Mouse (Mus musculus) urinary bladder, adult 18-20 months (tissue): Measurements from ENCODE around the gene Prickle3.
"Not testable (repeated sequence)": the region's sequence is repeated elsewhere in the genome, so short reads cannot be mapped to it uniquely, and the experiment has no call there.

Source experiments
- DNase-seq, 2 experiments: peaks; one replicate each; pipeline ENCODE4 v3.0.0; 2022; ENCODE audit warnings: low spot score in 2 of 2, mixed read lengths in 2 of 2

Prickle3 gene

DNA sequence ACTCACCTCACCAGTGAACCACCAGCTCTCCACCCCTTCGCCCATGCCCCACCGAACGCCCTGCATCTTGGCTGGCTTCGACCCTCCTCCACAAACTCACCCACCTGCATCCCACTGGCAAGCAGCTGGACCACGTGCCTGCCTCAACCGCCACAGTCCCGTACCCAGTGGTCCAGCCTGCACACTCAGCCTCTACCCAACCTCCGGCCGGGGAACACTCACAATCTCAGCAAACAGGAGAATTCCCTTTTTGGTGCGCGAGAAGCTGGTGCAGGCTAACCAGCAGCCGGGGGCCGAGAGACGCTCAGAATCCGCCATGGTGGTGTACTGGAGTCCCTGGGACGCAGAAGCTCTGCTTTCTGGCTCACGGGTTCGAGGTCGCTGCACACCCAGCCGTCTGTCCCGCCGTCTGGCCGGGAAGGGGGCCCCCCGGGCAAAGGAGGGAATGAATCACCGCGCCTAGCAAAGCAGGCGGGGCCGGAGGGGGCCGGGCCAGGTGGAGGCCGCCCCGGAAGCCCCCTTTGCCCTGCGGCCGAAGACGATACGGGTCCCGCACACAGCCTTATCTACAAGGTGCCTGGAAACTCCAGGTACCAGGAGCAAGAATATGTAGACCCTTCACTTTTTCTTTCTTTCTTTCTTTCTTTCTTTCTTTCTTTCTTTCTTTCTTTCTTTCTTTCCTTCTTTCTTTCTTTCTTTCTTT is 14.0 kb downstream of the Prickle3 start, which contains the start of gene Plp2:
TSS of gene Plp2 (minus strand) at position 470 of the 703 bp plus-strand sequence.
- peak; percentile 46 to 48 for DNase-seq

GRCm38 (mm10) chrX:7672739-7673138 is 15.7 kb downstream of the Prickle3 start:
- DNase-seq, result no peak

DNA sequence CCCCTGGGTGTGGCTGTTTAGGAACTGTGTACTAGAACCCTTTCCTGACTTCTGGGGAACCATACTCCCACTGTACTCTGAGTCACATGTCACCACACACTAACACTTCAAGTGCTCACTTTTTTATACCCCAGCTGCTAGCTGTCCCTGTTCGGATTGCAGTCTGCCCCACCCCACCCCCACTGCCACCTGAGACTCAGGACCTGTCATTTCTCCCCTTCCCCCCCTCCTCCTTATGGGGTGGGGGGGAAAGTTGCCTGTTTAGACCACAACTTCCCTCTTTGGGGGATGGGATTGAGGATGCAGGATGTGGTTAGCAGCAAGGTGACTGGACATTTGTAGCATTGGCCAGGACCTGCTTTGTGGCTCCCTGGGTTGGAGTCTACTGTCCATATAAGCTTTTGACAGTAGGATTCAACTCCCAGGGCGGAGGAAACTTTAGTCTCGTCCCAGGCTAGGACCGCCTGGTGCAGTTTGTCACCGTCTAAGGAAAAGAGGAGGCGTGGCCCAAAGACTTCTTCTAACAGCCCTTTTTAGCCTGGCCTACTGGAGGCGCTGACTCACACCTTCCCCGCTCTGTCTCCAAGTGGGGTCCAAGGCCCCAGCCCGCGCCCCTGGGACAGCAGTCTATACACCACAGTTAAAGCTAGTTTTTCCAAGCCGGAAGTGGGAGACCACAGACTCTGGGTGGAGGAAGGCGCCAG is 16.7 kb downstream of the Prickle3 start:
- DNase-seq, result no peak

DNA sequence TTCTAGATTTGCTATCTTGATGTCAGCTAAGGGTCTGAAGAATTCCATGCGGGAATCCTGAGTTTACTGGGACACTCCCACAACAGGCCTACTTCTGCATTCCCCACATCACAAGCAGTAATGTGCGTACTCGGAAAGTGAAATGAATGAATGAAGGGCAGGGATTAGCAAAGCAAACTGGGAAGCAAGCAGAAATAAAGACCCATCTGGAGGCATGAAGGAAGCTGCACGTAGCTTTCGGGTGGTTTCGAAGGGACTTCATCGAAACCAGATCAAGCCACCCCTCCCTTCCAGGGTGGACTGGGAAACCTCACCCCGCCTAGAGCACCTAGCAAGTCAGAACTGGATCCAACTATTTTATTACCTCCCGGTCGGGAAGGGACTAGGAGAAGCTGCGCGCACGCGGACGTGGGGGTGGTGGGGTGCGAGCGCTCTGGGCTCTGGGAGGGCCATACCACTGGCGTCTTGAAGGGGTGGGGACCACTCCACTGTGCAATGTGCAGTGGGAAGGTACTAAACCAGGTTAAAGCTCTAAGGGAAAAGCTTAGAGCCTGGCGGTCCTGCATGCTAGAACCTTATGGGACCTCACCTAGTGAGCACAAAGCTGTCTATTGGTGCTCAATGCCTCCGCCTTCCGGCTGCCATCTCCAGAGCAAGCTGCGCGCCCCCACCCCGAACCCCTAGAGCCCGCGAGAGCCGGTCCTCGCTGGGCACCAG is 17.4 kb downstream of the Prickle3 start:
- DNase-seq, result no peak

DNA sequence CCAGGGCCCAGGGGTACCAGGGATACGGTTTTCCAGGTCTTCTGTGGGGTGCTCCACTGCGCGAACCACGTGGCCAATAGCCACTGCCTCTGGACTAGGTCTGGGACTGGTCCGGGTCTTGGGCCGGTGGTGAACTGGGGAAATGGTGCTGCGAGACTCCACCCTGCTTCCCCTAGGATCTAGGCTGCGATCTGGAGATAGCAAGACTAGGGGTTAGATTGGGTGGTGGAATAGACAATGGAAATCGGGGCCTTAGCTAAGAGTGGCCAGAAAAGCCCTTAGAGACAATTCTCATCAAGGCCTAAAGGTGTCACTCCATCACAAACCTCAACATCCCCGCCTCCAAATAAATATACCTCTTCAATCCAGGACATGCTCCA is 17.9 kb downstream of the Prickle3 start:
- DNase-seq, result no peak

- DNase-seq, result no peak
These were observed 21.9 kb downstream of the Prickle3 start for GRCm38 (mm10) chrX:7678986-7679385.

DNA sequence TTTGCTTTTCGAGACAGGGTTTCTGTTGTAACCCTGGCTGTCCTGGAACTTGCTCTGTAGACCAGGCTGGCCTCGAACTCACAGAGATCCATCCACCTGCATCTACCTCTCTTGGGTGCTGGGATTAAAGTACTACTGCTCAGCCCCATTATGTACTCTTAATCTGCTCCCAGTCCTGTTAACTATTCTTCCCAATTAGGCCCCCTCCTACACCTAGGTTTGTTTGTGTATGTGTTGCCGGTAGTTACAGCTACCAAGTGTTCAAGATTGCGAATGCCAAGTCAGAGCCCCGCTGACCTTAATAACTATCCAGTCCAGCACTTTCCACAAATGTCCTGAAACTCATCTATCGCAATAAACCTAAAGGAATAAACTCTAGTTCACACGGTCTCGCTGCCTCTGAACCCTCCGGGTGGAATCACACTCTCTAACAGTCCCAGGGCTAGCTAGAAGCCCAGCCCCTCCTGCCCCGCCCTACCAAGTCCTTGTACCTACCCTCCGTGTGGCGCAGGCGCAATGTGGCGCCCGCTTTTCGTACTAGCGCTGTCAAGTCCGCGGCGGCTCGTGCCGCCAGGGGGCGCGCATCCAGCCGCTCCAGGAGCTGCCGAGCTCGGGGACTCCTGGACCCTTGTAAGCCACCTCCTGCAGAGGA is 22.5 kb downstream of the Prickle3 start:
- peak; percentile 58 to 73 for DNase-seq

GRCm38 (mm10) chrX:7680057-7680412 is 23.0 kb downstream of the Prickle3 start:
- no peak for DNase-seq

DNA sequence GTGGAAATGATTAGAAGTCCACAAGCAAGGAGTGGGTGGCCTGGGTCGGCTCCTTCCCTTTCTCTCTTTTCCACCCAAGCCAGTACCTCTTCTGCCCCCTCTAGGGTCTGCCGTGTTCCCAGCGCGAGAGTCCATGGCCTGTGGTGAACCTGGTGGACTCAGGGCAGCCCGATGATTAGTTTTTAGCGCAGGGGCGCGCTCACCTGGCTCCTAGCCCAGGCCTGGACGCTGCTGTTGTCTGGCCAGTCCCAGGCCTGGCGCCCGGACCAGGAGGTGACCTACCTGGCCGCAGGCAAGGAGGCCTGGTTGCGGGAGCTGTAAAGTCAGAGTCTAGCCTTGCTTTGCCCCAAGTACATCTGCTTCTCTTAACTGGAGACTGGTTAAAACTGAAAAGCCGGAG is 23.8 kb downstream of the Prickle3 start, which contains the start of gene Magix:
TSS of gene Magix (minus strand) at position 388 of the 400 bp plus-strand sequence.
- DNase-seq, result no peak

GRCm38 (mm10) chrX:7688321-7688720 is 31.3 kb downstream of the Prickle3 start:
- no peak for DNase-seq

DNA sequence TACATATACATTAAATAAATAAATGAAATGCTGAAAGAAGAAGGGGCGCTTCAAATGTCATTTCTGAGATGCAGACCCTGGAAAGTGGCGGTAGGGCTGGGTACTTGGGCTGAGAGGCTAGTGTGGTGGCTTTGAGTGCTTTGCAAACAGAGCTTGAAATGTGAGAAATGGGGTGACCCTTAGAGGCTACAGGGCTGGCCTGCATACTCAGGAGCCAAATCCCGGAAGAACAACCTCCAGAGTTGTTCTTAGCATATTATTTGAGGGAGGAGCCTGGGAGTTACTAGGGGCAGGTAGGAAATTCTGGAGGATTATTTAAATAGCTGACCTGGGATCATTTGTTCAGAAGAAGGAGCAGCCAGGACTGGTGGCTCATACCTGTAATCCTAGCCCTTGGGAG is 33.4 kb downstream of the Prickle3 start:
- DNase-seq, result no peak

- DNase-seq, result no peak
These were observed 35.8 kb downstream of the Prickle3 start for GRCm38 (mm10) chrX:7692862-7693261.

DNA sequence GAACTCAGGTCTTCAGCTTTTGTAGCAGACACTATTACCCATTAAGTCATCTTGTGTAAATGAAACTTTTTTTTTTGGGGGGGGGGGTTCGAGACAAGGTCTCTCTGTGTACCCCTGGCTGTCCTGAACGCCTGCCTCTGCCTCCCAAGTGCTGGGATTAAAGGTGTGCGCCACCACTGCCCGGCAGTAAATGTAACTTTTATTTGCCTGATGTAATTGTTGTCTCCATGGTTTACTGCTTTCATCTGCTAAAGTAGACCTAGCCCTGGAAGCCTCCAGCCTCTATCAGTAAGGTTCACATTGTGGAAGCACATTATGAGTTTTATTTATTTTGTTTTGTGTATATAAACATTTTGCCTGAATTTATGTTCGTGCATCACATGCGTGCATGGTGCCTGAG is 39.5 kb downstream of the Prickle3 start:
- DNase-seq, result no peak

GRCm38 (mm10) chrX:7696954-7697381 is 39.9 kb downstream of the Prickle3 start, which contains the start of gene Gpkow:
Gpkow (plus strand) TSS chrX:7697131.
- DNase-seq, result peak in 1 of 2 experiments; percentile 82

DNA sequence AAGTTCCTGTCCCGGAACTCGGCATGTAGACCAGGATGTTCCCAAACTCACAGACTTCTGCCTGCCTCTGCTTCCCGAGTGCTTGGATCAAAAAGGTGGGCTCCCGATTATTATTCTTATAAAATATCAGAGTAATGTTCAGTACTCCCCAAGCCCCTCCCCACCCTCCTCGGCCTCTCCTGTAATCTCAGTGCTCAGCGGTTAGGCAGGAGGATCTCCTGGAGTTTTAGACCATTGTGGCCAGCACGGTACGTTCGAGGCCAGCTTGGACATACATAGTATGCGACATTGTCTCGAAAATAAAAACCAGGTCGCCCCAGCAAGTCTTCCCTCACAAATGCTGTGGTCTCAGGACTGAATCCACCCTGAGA is 56.7 kb downstream of the Prickle3 start:
- not testable (repeated sequence) for DNase-seq

DNA sequence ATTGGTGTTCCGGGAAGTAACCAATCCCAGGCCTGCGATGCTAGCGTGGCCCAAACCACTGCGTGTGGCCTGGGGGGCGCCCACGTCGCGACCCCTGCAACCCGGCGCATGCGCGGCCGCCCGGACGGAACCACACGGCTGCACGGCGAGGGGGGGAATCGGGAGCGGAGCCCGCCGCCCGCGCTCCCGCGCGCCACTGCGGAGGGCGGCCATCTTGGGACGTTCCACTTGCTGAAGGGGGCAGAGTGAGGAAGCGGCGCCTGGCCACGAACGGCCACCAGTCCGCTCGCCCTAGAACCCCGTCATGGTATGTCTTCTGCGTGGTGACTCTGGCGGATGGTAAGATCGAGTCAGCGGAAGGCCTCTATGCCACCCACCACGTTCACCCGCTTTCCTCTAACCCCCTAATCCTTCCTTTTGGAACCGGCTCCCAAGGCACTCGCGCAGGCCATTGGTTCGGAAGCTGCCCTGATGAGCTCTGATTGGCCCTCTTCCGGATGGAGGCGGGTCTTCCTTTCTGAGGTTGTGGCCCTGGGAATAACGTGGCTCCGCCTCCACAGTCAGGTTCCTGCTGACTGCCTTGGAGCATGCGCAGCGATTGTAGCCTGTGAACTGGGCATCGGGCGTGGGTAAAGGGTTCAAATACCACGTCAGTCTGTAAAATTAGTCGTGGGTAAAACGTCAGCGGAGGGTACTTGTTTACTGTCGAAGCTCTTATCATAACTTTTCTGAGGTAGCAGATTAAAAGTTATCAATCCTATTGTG is 57.3 kb downstream of the Prickle3 start, which contains the start of gene Wdr45:
TSS of gene Wdr45 (plus strand) at position 199 of the 765 bp plus-strand sequence.
- DNase-seq, result peak; percentile 66 to 84

- DNase-seq, result not testable (repeated sequence)
These were observed 59.0 kb downstream of the Prickle3 start for GRCm38 (mm10) chrX:7716058-7716457.
